Mouse (Mus musculus): ENCODE data around the gene Hcn2. TPM values are rescaled to one million over a fixed set of nuclear protein-coding genes. Genes with fewer than 3 reads are reported as not detected.
"Not testable (repeated sequence)": the region's sequence is repeated elsewhere in the genome, so short reads cannot be mapped to it uniquely, and the experiment has no call there.

Hcn2 gene
- total RNA-seq, 2 experiments from 2014 or later = 35.7 to 38.7 TPM

GRCm38 (mm10) chr10:79686219-79686618 is 30.2 kb upstream of the Hcn2 start:
- intact Hi-C loops (cut with DNase I) = no loop called here
- no peak for DNase-seq

DNA sequence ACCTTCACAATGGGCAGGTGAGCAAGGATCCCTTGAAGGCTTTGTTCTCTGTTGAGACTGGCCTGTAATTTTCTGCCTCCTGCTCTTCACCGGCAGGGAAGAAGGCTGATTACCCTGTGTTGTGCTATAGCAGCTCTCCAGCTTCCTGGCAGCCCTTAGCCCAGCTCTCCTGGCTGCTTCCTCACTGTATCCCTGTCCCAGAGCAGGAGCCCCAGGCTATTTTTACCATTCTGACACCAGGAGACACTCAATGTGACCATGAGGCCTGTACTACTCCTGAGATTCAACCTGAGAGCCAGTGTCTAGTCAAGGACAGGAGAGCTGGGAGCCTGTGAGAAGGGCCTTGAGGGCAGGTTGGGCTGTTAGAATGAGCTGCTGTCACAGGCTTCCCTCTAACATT is 29.7 kb upstream of the Hcn2 start:
- intact Hi-C loops (cut with DNase I) = no loop called here
- no peak for DNase-seq

- intact Hi-C loops (cut with DNase I) = no loop called here
- no peak for DNase-seq
Measured at GRCm38 (mm10) chr10:79687513-79687912, 28.9 kb upstream of the Hcn2 start.

DNA sequence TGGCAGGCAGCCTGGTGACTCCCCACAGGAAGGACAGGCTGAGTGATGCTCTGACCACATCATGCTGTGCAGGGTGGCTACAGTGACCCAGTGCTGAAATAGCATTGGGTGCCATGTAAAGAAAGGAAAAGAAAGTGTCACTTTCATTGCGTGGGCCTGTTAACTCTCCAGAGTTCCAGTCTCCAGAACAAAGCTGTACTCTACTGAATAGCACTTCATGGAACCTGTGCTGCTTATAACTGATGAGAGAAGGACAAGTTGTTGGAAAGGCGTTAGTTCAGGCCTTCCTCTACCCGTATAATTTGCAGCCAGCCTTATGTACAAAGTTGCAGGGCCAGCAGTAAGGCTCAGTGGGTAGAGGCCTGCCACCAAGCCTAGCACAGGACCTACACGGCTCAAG is 27.7 kb upstream of the Hcn2 start, which contains the start of gene Gzmm:
Gene Gzmm (plus strand): TSS at position 301 of the 400 bp plus-strand sequence.
- DNase-seq = no peak
- intact Hi-C loops (cut with DNase I) = no loop called here

- intact Hi-C loops (cut with DNase I) = no loop called here
- DNase-seq = no peak
Measured at GRCm38 (mm10) chr10:79689178-79689577, 27.3 kb upstream of the Hcn2 start.

DNA sequence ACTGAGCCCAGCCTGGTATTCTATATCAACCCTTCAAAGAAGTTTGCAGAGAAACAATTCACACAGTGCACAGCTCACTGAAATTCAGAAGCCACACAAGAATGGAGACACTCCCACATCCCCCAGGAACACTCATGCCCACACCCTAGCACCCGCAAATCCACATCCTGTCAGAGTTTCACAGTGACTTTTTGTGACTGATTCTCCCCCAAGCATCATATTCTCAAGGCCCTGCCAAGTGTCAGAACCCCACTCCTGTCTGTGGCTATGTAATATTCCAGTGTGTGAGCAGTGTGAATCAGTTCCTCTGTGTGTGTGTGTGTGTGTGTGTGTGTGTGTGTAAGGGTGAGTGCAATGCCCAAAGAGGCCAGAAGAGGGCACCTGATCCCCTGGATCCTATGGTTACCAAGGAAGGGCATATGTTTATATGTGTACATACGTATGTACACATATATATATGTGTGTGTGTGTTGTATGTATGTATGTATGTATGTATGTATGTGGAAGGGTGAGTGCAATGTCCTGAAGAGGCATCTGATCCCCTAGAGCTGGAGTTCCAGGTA is 24.4 kb upstream of the Hcn2 start:
- intact Hi-C loops (cut with DNase I) = no loop called here
- no peak for DNase-seq

DNA sequence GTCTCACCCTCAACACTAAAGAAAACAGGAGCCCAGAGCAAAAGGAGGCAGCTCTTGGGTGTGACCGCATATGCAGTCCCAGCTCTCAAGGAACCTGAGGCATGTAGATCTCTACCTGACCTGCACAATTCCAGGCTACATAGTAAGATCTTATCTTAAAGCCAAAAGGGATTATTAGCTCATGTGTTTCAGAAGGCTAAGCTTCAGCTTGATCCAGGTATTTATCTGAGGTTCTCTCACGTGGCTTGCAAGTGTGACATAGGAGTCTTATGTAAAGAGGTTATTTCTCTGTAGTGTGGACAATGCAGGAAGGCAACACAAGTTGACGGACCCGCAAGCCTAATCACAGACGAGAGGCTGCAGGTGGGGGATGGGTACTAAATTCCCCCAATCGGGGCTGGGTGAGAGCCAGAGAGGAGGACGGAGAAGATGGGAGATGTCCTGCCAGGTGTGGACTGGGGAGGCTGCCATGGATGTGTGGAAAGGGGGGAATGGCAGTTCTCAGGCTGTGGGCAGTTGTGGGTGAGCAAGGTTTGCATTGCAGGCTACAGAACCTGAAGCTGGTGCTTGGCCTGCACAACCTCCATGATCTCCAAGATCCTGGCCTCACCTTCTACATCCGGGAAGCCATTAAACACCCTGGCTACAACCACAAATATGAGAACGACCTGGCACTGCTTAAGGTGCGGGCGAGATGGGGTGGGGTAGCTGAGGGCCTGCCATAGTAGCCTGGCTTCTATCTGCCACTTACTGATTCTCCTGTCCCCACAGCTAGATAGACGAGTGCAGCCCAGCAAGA is 22.7 kb upstream of the Hcn2 start:
- intact Hi-C loops (cut with DNase I) = no loop called here
- no peak for DNase-seq

GRCm38 (mm10) chr10:79694379-79694655 is 22.1 kb upstream of the Hcn2 start:
- no peak for DNase-seq

DNA sequence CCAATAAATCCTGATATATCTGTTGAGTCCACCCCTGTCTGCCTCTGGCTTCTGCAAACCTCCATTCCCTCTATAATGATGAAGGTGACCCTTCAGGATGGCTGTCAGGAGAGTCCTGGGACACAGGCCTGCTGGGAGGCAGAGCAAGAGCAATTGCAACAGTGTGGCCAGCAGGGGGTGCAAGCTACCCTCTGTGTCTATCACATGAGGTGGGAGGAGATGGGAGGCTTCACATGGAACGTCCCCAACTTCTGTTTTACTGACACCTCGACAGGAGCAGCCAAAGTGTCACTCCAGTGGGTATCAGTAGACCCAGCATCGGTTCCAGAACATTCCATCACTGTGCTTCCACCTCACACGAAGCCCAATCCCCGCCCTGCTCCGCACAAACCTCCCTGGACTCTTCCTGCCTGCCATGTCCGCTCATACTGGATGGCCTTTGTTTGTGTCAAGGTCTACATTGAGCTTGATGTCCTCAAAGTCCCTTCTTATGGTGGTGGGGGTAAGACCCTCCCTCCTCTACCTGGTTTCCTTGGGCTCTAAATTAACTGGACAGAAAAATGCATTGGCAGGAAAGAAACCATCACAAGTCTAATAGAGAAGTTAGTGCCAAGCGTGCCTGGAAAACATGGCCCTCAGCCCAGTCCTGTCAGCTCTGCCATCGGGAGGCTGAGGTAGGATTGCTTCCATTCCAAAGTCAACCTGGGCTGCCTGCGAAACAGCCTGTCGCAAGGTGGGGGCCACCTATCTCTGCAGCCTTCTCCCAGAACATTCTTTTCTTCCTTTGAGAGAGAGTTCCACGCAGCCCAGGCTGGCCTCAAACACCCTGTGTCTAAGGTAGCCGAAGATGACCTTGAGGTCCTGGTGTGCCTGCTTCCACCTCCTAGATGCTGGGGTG is 21.0 kb upstream of the Hcn2 start:
- peak; percentile 87 to 91 for DNase-seq
- intact Hi-C loops (cut with DNase I) = loop anchor here (5.0 kb wide), 1 partner anchor 92 kb away; no protein-coding TSS in a partner anchor

More at GRCm38 (mm10) chr10:79694379-79694655, 22.1 kb upstream of the Hcn2 start:
- intact Hi-C loops (cut with DNase I) = no loop called here

DNA sequence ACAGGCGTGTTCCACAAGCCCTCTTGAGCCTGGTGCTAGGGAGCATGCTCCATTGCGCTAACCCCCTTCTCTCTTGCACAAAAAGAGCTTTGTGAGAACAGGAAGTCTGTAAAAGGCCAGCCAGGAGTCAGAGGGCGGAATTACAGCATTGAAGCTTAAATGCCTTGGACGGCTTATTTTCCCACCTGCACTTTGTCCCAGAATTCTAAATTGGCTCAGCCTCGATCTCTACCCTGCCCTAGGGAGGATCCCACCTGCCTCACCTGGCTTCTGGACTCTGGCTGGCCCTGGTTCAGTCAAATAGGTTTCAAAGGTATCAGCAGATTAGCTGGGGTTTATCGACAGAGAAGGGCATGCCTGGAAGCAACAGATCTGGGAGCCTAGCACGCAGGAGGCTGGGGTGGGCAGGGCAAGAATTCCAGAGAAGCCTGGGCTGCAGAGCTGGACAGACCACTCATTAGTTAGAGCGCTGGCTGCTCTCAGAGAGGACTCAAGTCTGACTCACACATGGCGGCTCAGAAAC is 20.2 kb upstream of the Hcn2 start:
- no peak for DNase-seq
- intact Hi-C loops (cut with DNase I) = loop anchor here (5.0 kb wide), 1 partner anchor 91 kb away; no protein-coding TSS in a partner anchor

DNA sequence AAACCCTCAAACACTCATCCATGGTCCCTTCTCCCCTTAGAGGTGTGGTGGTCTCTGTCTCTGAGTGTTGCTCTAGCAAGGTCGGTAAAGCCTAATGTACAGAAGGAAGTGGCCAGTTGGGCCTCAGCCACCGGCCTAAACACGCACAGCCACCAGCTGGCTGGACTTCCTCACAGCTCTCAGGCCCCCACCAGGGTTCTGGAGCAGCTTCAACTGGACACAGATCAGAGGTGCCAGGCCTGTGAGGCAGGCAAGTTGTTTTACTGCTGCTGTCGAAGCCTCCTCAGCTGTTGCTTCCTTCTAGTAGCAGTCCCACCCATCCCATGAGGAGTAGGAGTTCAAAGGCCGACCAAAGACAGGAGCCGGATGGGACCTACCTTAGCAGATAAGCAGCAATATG is 18.5 kb upstream of the Hcn2 start:
- DNase-seq = no peak
- intact Hi-C loops (cut with DNase I) = loop anchor here (5.0 kb wide), 1 partner anchor 89 kb away; no protein-coding TSS in a partner anchor

DNA sequence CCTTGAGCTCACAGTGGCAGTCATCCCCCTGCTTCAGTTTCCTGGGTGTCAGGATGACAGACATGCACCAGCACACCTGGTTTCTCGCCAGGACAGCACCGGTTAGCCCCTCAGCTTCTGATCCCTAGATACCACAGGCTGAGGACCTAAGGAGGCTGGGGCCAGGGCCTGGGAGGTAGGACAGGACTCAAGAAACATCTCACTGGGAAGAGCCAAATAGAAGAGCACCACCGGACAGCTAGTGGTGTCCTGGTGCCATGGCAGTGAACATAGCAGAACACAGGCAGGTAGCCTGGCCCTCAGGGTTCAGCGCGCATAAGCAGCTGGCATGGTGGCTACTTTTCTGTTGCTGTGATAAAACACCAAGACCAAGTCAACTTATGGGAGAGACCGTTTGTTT is 18.0 kb upstream of the Hcn2 start:
- DNase-seq = no peak
- intact Hi-C loops (cut with DNase I) = loop anchor here (5.0 kb wide), 1 partner anchor 89 kb away; no protein-coding TSS in a partner anchor

DNA sequence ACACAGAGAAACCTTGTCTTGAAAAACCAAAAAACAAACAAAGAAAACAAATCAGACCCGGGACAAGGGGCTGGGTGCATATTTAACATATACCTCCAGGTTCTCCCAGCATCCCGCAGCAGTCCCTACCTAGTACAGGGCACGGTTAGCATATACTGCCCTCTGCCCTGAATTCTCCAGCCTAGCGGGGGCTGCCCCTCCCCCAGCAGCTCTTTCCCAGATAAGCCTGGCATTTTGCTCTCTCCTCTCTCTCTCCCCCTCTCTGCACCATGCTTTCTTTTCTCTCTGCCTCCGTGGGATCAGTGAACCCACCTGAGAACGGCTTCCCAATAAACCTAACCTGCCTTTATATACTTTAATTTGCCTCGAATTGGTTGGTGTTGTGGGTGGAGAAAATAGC is 15.8 kb upstream of the Hcn2 start:
- no peak for DNase-seq
- intact Hi-C loops (cut with DNase I) = no loop called here

DNA sequence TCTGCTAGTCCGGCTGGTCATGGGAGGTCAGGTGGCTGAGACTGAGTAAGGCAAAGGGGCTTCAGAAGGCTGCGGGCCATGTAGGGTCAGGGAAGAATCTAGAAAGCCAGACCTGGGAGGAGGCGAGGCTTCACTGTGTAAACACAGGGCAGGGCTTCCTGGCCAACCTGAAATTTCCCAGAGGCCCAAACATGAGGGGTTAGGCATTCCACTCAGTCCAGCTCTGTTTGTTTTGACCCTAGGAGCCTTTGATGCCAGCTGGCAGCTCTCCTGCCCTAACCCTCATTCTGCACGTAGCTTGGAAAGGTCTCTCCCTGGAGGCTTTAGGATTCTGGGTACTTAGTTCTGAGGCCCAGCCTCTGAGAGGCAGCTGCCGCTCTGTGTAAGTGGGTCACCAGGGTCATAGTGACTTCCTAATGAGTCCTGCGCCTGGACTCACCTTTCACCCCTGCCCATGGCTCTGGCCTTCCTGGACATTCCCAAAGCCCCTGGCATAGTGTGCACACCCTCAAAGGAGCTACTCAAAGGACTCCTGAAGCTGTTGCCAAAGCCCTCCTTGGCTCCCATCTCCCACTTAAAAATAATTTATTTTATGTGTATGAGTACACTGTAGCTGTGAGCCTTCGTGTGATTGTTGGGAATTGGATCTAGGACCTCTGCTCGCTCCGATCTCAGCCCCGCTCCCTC is 14.8 kb upstream of the Hcn2 start:
- peak; percentile 65 to 79 for DNase-seq
- intact Hi-C loops (cut with DNase I) = no loop called here

DNA sequence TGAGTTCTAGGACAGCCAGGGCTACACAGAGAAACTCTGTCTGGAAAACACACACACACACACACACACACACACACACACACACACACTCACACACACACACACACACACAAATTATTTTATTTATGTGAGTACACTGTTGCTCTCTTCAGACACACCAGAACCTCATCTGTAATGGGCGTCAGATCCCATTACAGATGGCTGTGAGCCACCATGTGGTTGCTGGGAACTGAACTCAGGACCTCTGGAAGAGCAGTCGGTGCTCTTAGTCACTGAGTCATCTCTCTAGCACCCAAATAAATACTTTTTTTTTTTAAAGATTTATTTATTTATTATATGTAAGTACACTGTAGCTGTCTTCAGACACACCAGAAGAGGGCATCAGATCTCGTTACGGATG is 13.5 kb upstream of the Hcn2 start:
- DNase-seq; intact Hi-C loops (cut with DNase I): not testable (repeated sequence)

DNA sequence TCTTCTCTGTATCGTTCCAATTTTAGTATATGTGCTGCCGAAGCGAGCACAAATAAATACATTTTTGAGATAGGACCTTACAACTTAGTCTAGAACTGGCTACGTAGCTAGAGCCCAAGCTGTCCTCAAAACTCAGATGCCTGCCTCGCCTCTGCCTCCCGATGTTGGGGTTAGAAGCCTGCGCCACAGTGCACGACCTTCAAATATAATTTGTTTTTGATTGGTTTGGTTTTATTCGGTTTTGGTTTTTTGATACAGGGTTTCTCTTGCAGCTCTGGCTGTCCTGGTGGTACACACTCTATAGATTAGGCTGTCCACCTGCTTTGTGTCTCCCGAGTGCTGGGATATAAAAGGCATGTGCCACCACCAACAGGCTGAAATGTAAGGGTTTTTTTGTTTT is 12.9 kb upstream of the Hcn2 start:
- no peak for DNase-seq
- intact Hi-C loops (cut with DNase I) = no loop called here

GRCm38 (mm10) chr10:79704065-79704969 is 12.1 kb upstream of the Hcn2 start, which contains the start of gene Bsg:
Bsg (plus strand) TSS chr10:79704491.
- intact Hi-C loops (cut with DNase I) = no loop called here
- peak; percentile 99 to 100 for DNase-seq

DNA sequence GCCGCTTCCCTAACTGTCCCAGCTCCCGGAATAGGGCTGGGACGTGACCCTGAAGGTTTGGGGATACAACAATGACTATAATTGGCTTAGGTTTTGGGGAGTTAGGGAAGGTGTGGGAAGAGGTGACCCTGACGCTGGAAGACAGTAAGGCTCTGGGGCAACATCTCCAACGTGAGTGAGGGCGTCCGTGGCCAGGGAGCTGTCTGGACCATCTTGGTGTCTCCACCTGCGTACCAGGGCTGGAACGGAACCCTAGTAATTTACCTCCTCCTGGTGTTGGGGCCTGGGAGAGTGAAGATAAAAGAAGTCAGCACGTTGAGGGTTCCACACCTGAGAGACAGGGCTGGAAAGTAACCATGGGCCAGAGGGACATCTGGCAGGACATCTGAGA is 11.5 kb upstream of the Hcn2 start:
- intact Hi-C loops (cut with DNase I) = loop anchor here (5.0 kb wide), 1 partner anchor 72 kb away; the partner anchor contains the start of gene Fstl3
- no peak for DNase-seq

GRCm38 (mm10) chr10:79705951-79706350 is 10.5 kb upstream of the Hcn2 start:
- intact Hi-C loops (cut with DNase I) = loop anchor here (5.0 kb wide), 1 partner anchor 71 kb away; the partner anchor contains the start of gene Fstl3
- DNase-seq = no peak
